Mouse (Mus musculus) cerebellum, adult 9-11 months (tissue): ENCODE data around the gene G6pc.
"Not testable (repeated sequence)": the region's sequence is repeated elsewhere in the genome, so short reads cannot be mapped to it uniquely, and the experiment has no call there.

ENCODE experiments used
- DNase-seq: peaks from one replicate; pipeline ENCODE4 v3.0.0; 2022

Gene G6pc

DNA sequence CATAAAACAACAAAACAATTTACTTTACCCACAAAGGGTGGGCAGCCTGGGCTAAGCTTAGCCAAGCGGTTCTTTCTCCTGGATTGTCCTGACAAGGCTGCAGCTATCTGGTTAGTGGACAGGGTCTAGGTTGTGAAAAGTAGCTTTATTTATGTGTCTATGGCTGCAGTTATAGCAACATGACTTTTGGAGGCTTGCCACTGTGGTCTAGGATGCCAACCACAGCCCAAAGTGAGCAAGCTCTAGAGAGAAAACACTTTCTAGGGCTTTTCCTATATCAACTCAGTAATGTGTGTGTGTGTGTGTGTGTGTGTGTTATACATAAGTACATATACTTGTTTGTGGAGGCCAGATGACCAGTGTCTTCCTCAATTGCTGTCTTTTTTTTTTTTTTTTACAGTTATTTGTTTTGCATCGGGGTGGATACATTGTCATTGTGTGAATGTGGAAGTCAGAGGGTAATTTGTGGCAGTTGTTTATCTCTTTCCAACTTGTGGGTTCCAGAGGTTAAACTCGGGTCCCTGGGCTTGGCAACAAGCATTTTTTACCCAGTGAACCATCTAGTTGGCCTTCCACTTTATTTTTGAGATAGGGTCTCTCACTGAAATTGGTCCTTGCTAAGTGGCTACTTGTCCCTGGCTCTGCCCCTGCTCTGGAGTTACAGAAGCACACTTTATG lies 9.7 kb upstream of the G6pc start:
- no peak for DNase-seq

DNA sequence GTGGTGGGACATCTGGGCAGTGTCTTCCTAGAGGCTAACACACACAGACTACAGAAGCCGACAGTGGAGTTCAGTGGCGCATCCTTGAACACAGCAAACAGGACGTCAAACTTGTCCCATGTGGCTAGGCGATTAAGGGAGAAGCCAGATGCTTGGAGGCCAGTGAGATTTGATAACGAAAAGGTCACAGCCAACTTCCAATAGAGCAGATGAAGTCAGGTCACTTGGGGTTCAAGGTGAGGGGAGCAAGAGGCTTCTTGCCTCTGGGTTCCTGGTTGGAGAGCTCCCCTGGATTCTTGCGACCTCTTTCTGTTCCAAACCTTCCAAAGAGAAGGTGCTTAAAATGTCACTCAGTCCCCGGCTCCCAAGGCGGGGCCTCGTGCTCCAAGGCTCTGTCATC lies 7.6 kb upstream of the G6pc start:
- no peak for DNase-seq

DNA sequence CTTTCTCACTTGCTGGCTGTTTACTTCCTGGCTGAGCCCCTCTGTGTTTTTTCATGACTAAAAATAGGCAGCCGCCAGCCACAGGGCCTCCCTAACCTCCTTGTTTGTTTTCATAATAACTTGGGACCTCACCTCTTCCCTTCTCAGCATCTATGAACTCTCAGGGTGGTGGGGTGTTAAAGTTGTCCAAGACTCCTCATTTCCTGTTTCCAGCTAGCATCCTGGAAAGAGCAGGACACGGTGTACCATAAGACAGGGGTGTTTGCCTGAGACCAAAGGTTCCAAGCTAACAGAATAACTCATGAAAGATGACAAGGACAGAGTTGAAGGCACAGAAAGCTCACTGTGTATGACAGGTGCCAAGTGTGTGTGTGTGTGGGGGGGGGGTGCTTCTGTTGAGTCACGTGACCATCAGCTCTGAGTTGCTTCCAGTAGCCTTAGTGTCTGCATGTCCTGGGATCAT lies 6.7 kb upstream of the G6pc start:
- DNase-seq: no peak

DNA sequence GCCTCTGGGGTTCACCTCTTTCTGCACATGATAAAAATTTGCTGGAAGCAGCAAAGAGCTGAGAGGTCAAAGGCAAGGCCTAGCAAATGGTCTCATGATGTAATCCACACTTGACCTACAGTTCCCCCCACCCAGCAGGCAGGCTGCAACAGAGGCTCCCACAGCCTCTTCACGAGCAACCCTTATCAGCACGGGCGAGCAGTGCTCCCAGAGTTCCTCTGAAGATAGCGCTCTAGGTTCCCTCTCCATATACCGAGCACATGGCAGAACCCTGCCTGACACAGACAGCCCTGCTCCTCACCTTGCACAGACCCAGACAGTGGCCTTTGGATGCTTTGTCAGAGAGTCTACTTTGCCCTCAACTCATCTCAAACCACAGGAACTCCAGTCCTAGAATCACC lies 2.8 kb upstream of the G6pc start:
- DNase-seq: no peak

DNA sequence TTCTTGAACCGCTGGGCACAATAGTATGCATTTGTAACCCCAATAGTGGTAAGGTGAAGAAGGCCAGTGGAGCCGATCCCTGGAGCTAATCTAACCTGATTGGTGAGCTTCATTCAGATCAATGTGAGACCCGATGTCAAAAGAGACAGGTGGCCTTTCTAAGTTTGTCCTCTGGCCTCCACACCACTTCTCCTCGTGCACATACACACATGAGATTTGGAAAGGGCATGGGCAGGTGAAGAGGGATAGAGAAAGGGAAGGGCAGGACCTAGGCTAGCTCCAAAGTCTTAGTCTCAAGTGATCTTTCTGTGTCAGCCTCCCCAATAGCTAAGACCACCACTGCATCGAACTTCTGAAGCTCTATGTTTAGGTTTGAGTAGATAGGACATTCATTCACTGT lies 2.8 kb downstream of the G6pc start:
- DNase-seq: no peak

DNA sequence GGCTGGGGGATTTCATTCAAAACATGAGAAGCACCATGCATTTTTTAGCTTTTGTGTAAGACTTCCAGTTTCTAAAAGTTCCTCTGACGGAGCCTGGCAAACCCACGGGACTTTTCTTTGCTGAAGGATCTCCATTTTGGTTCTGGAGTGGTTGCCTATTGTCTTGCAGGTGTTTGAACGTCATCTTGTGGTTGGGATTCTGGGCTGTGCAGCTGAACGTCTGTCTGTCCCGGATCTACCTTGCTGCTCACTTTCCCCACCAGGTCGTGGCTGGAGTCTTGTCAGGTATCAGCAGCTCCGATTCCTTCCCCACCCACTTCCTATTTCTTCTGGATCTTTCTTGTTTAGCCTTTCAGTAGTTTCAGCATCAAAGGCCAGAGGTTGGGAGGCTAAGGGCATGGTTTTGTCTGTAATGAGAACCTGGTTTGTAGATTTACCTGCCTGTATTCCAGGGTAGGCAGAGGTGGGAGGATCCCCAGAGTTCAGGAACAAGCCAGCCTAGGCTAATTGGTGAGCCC lies 7.1 kb downstream of the G6pc start:
- DNase-seq: no peak

DNA sequence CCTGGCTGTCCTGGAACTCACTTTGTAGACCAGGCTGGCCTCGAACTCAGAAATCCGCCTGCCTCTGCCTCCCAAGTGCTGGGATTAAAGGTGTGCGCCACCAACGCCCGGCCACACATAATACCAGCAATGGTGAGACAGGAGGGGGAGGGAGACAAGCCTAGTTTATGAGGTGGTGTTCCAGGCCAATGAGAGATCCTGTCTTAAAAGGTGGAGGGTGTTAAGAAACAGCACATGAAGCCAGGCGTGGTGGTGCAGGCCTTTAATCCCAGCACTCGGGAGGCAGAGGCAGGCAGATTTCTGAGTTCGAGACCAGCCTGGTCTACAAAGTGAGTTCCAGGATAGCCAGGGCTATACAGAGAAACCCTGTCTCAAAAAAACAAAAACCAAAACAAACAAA lies 10.8 kb downstream of the G6pc start:
- DNase-seq: not testable (repeated sequence)

DNA sequence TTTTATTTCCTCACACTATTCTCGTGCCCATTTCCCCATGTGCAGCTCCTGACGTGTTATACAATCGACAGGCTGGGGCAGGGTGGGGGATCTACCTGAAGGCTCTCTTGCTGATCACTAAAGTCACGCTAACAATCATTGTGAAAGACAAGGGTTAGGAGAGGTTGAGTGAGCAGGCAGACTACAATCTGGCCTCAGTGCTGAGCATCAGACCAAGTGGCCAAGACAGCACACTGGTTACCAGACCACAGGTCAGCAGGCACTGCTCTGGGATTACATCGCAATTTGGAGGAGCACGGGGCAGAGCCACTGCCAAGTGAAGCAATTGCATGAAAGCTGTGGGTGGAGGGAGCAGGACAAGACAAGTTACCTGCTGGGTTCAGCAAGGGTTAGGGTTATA lies 11.6 kb downstream of the G6pc start:
- DNase-seq: no peak

DNA sequence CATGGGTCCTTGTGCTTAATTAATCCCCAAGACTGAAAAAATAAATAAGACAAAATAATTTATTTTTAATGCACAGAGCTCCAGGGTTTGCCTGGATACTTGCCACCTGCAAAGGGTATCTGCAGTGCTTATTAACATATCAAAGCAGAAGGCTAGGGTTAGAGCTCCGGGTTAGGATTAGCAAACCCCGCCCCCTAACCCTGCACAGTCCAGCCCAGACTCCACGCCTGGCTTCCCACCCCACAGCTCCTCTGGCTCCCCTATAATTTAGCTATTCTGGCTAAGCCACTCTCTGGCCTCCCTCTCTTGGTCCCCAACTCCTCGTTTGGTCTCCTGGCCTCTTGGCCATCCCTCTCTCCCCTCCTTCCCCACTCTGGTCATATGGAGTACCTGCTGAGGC lies 14.5 kb downstream of the G6pc start:
- DNase-seq: no peak

DNA sequence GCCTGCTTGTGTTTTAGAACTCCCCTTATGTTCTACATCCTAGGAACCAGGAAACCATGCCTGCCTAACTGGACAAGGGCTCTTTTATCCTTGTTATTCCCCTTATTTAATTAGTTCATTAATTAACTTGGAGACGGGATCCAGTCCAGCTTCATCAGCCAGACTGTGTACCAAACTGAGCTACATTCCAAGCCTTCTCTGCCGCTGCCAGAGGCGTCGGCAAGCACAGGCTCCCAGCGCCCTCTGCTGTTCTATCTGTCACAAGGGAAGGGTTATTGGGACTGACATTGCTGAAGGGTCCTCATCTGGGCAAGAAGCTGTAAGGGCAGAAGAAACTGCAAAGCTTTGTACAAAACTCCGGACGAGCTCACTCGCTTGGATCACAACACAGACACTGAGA lies 27.7 kb downstream of the G6pc start:
- DNase-seq: peak; percentile 35

DNA sequence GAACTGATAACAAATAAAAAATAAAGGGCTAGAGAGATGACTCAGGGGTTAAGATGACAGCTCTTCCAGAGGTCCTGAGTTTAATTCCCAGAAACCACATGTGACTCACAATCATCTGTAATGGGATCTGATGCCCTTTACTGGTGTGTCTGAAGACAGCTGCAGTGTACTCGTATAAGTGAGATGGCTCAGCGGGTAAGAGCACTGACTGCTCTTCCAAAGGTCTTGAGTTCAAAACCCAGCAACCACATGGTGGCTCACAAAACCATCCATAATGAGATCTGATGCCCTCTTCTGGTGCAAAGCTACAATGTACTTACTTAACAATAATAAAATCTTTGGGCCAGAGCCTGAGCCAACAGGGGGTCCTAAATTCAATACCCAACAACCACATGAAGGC lies 47.9 kb downstream of the G6pc start:
- no peak for DNase-seq

DNA sequence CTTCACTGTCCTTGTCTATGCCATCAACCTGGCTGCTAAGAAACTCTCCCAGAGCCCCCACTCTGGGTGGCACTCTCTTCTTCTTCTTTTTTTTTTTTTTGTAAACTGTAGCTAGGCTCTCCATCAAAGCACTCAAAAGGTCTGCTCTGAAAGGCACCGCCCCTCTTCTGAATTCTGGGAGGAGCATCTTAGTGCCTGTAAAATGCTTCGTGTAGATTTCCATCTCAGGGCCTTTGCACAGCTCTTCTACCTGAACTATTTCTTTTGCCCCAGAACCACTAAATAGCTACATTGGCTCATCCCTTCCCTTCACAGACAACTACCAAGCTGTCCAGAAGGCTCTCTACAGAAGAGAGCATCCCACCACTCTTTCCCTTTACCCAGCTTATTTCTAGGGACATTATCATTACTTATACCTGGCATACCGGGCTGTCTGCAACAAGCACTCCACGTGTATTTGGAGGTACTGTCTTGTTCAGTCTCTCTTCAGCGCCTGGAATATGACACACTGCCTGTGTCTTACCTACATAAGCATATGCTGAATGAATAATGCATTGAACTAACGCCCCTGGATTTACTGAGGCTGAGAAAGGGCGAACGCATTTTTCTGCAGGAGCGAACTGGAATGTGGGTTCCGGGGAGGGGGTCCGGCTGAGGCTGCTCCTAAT lies 49.2 kb downstream of the G6pc start:
- no peak for DNase-seq

DNA sequence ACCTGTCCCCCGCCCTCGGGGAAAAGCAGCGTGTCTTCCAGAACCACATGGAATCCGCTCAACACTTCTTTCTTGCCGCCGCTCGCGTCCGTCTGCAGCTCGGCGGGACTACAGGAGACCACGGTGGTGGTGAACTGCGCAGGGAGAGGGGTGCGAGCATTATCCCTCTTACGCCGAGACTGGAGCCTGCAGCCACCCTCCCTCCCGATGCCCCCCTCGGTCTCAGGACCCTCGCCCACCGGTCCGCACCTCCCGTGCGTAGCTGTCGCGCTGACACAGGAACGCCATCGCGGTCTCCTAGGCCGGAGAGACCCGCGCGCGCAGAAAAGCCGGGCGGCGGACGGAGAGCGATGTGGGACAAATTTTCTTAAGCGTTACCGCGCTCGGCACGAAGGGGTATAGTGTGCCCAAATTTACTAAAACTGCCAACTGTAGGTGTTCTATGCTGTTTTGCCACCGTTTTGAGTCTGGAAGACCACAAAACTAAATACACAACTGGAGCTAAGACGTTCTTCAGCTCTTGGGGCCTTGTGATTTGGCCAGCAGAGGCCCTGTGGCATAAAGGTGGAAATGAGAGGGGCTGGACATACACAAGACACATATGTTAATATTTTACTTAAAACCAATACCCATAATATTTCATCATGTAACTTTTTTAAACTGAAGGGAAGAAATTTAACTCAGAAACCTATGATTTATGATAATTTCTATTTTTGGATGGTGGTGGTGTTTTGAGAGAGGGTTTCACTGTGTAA lies 49.9 kb downstream of the G6pc start, which contains the start of gene Aarsd1:
TSS of gene Aarsd1 (minus strand) at position 515 of the 755 bp plus-strand sequence.
- peak; percentile 86 for DNase-seq

DNA sequence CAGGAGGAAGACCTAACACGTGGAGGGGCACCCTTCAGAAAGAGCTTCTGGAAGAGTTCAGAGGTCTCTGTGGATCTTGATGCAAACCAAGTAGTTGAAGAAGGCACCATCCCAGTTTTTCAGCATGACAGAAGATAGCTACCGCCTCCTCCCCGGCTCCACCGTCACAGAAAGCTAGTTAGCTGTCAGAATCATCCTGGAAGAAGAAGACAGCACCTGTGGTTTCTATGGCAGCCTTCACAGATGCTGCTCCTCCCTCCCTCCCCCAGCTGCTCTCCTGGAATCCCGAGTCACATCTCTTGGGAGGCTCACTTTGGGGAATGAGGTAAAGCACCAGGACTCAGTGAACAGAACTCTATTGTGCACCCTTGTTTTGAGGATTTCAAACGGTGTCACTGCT lies 51.6 kb downstream of the G6pc start:
- no peak for DNase-seq

DNA sequence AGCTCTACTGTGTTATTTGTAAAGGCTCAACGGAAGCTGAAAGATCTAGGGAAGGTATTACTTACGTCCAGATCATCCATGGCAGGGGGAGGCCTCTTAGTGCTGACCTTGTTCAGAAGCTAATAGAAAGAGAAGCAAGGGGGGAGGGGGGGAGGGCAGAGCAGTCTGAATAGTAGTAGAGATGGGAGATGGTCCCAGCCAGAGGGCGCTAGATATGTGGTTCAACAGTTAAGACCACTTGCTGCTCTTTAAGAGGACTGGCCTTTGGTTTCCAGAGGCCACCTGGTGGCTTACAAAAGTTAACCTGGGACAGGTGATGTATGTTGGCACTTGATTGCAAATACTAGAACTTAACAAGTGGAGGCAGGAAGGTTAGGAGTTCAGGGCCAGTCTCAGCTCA lies 52.2 kb downstream of the G6pc start:
- DNase-seq: no peak

DNA sequence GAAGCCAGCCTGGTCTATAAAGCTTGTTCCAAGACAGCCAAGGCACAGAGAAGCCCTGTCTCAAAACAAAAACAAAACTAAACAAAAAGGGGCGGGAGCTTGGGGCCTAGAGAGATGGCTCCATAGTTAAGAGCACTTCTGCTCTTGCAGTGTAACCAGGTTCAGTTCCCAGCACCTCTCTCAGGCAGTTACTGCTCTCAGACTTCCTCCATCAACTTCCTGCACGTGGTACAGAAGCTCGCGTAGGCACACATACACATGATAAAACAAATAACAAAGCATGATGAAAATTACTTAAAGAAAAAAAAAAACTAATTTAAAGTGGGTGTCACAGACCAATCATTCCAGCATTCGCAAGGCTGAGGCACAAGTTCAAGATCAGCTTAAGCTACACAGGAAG lies 52.8 kb downstream of the G6pc start:
- no peak for DNase-seq

DNA sequence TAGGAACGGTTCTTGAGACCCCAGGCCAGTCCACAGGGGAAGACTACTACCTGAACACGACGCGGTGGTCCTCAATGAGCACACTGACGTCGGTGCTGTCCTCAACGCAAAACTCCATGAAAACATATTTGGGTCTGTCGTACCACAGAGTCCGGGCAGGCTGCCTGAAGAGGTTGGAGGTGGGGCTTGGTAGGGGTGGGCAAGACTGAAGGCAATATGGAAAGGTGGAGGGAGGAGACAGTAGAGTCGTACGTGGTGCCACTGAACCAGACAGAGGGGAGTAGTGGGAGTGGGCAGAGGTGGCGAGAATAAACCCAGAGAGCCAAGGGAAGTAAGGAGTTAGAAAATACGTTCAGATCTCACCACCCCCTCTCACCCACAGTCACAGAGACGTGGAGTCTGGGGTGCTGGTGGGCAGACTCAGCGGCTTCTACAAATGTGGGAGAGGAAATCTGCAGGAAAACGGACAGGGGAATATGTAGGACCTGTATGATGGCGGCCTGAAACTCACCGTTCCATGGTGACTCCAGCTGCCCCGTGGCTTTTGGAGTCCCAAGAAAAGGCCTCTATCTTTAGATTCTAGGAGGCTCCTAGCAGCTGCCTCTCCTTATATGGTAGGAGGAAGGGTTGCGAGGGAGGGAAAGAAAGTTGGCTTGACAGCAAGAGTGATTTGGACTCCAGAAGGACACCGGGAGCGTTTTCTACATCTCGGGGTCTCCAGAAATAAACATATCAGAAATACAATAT lies 56.9 kb downstream of the G6pc start, which contains the start of gene Gm27029:
TSS of gene Gm27029 (minus strand) at position 692 of the 747 bp plus-strand sequence.
- peak; percentile 44 for DNase-seq

DNA sequence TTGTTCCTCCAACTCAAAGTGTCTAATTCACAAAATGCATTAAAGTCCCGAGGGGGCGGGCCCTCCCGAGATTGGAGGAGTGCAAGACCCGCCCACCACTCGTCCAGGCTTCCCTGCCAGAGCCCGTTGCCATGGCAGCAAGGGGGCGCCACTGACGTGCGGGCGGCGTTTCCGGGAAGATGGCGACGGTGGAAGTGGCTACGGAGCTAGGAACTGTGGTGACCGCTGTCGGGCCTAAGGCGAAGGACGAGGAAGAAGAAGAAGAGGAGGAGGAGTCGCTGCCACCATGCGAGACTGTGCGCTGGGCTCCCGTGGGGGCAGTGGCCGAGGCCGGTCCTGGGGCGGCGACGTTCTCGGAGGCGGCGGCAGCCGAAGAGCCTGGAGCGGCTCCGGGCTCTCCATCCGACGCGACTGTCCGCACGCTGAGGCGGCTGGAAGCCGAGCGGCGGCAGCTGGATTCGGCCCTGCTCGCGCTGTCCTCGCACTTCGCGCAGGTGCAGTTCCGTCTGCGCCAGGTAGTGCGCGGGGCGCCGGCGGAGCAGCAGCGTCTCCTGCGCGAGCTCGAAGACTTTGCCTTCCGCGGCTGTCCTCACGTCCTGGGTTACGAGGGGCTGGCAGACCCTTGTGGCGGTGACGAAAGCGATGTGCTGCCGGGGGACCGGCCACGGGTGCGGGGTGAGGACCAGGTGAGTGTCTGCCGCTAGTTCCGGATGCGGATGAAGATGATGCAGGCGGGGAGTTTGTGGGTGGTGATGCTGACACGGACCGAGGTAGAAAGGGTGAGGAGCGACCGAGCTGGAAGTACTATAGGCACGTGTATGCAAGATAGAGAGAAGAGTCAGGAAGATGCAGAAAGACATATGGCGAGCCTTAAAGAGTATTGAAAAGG lies 57.8 kb downstream of the G6pc start, which contains the start of the genes Rundc1 and Ptges3l:
TSS of gene Rundc1 (plus strand) at position 161 of the 889 bp plus-strand sequence.
TSS of gene Ptges3l (minus strand) at position 409 of the 889 bp plus-strand sequence.
- DNase-seq: peak; percentile 95

DNA sequence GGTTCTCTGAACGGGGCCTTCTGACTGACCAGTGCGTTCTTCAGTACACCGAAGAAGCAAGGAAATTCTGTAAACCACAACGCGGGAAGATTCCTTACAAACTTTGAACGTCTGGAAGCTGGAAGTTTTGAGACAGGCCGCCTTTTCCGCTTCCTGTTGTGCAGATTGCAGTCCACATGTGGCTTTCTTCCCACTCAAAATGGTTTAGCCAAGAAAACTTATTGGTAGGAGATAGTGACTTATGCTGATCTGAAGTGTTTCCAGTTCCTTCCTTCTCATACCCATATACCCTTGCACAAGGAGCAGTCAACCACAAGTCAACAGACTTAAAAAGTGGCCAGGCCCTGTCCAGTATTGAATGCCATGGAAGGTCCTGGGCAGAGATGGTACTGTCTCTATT lies 58.8 kb downstream of the G6pc start:
- no peak for DNase-seq
